Mouse (Mus musculus): ENCODE measurements around the gene Myo5a. TPM values are rescaled to one million over a fixed set of nuclear protein-coding genes. Genes with fewer than 3 reads are reported as not detected.

The Myo5a gene
- polyA plus RNA-seq, 1 experiment from 2014 or later = 24.5 TPM

- WGBS = 92% methylated on average over 6 of the region's 6 CpGs
- Histone ChIP-seq H3K4me3 (no peak overlapping the region), H3K9me3 (no peaks in the 10 kb centered on the region), H3K36me3 (replicated peaks) (peaks cover 60% of the 10 kb centered on the region), H3K4me1 (no peaks in the 10 kb centered on the region), H3K27ac (no peak overlapping the region), H3K27me3 (ENCODE audit: poor library complexity, severe bottlenecking) (no peaks in the 10 kb centered on the region)
- no peak for DNase-seq (ENCODE audit: extremely low spot score, low spot score)
Observed at GRCm38 (mm10) chr9:75160525-75160924, 89.7 kb downstream of the Myo5a start.

GRCm38 (mm10) chr9:75163650-75164049 lies 92.8 kb downstream of the Myo5a start:
- Histone ChIP-seq H3K4me1 (no peaks in the 10 kb centered on the region), H3K4me3 (no peak overlapping the region), H3K27ac (no peak overlapping the region), H3K36me3 (replicated peaks) (peaks cover 76% of the 10 kb centered on the region), H3K27me3 (ENCODE audit: poor library complexity, severe bottlenecking) (no peaks in the 10 kb centered on the region), H3K9me3 (no peaks in the 10 kb centered on the region)
- DNase-seq (ENCODE audit: extremely low spot score, low spot score) = no peak

DNA sequence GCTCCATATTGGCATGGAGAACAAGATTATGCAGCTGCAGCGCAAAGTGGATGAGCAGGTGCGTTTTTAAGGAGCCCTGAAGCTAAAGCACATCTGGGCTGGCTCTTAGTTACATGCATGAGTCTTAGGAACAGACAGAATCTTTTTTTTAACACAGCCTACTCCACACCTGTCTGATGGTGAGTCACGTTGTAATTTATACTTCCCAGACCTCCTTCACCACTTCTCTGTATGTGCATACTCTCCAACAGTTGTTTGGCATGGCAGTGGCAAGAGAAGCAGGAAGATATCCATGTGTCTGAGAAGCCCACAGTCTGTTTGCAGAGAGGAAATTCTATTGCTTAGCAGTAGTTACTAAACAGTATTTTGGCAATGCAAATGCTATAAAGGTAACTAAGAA lies 100.9 kb downstream of the Myo5a start:
- Histone ChIP-seq H3K4me3 (no peak overlapping the region), H3K27ac (no peak overlapping the region), H3K9me3 (no peaks in the 10 kb centered on the region), H3K36me3 (replicated peaks) (peaks cover 94% of the 10 kb centered on the region), H3K4me1 (no peaks in the 10 kb centered on the region), H3K27me3 (ENCODE audit: poor library complexity, severe bottlenecking) (no peaks in the 10 kb centered on the region)
- 90% methylated on average over 3 of the region's 3 CpGs for WGBS
- DNase-seq (ENCODE audit: extremely low spot score, low spot score) = no peak

DNA sequence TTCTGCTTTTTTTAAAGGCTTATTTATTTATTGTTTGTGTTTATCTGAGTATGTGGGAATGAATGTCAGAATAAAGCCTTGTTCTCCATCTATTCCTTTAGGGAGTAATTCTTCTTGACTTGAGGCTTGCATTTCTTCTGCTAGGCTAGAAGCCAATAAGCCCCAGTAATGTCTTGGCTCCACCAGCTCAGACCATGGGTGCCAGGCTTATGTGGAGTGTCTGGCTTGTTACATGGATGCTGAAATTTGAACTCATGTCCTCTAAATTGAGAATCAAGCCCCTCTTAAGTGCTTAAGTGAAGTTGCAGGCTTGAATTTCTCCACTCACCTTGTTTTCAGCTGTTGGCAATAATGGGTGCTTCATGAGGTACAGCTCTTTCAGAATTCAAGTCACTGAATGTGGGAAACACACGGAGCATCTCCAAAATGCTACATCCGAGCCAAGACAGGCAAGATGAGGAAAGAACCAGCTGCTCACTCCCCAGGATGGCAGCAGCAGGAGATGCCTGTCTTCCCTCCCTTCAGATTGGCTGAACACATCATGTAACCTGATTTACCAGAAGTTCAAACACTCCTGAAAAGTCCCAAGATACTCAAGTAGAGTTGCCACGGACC lies 116.9 kb downstream of the Myo5a start:
- Histone ChIP-seq H3K27ac (no peak overlapping the region), H3K9me3 (no peaks in the 10 kb centered on the region), H3K27me3 (ENCODE audit: poor library complexity, severe bottlenecking) (no peaks in the 10 kb centered on the region), H3K36me3 (replicated peaks) (peaks cover 87% of the 10 kb centered on the region), H3K4me3 (no peak overlapping the region), H3K4me1 (no peaks in the 10 kb centered on the region)
- no peak for DNase-seq (ENCODE audit: extremely low spot score, low spot score)
- WGBS = 87% methylated on average over 3 of the region's 3 CpGs

- Histone ChIP-seq H3K4me1 (no peaks in the 10 kb centered on the region), H3K36me3 (replicated peaks) (peaks cover 77% of the 10 kb centered on the region), H3K4me3 (no peak overlapping the region), H3K27me3 (ENCODE audit: poor library complexity, severe bottlenecking) (no peaks in the 10 kb centered on the region), H3K9me3 (no peaks in the 10 kb centered on the region), H3K27ac (no peak overlapping the region)
- 66% methylated on average over 4 of the region's 4 CpGs for WGBS
- DNase-seq (ENCODE audit: extremely low spot score, low spot score) = no peak
Observed at GRCm38 (mm10) chr9:75193858-75194257, 123.0 kb downstream of the Myo5a start.

DNA sequence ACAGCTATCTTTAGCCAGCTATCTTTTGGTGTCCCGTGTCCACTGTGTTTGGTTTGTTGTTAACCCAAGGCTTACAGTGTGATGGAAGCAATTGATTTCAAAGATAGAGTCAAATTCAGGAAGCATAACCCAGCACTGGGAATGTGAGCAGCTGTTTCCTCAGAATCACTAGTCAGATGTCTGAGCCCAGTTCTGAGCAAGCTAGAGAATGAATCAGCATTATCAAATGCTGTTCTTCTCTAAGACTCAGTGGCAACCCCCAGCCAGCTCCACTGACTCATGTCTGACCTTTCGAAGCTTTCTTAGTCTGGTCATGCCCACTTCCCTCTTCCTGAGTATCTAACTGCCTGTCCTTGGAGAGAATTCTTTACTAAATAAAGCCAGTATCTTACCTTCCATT lies 125.5 kb downstream of the Myo5a start:
- WGBS = 85% methylated on average over 2 of the region's 2 CpGs
- Histone ChIP-seq H3K36me3 (replicated peaks) (peaks cover 76% of the 10 kb centered on the region), H3K4me3 (no peak overlapping the region), H3K27me3 (ENCODE audit: poor library complexity, severe bottlenecking) (no peaks in the 10 kb centered on the region), H3K27ac (no peak overlapping the region), H3K4me1 (no peaks in the 10 kb centered on the region), H3K9me3 (no peaks in the 10 kb centered on the region)
- DNase-seq (ENCODE audit: extremely low spot score, low spot score) = no peak

- Histone ChIP-seq H3K4me3 (no peak overlapping the region), H3K27me3 (ENCODE audit: poor library complexity, severe bottlenecking) (no peaks in the 10 kb centered on the region), H3K36me3 (replicated peaks) (peaks cover 82% of the 10 kb centered on the region), H3K27ac (peak overlapping the region; percentile 26; the same call in 1 of the 2 replicates), H3K9me3 (no peaks in the 10 kb centered on the region), H3K4me1 (no peaks in the 10 kb centered on the region)
- DNase-seq (ENCODE audit: extremely low spot score, low spot score) = no peak
- WGBS = 54% methylated on average over 6 of the region's 6 CpGs
Observed at GRCm38 (mm10) chr9:75197297-75197696, 126.5 kb downstream of the Myo5a start.

DNA sequence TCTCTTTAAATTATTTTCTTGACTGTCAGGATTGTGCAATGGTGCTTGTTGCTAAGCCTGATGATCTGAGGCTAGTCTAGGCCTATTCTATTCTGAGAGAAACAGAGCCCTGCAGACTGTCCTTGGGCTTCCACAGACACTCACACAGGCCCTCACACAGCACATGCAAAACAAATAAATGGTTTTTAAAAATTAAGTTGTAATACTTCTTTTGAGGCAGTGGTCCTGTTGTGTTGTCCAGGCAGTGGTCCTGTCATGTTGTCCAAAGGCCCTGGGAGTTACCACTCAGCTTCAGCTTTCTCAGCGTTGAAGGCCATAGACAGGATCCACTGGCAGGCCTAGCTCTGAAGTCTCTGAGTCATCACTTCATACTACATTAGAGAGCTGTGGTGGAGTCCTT lies 130.7 kb downstream of the Myo5a start:
- Histone ChIP-seq H3K36me3 (replicated peaks) (peaks cover 92% of the 10 kb centered on the region), H3K9me3 (no peaks in the 10 kb centered on the region), H3K27me3 (ENCODE audit: poor library complexity, severe bottlenecking) (no peaks in the 10 kb centered on the region), H3K27ac (no peak overlapping the region), H3K4me1 (no peaks in the 10 kb centered on the region), H3K4me3 (no peak overlapping the region)
- DNase-seq (ENCODE audit: extremely low spot score, low spot score) = no peak
- WGBS = 92% methylated on average over 1 of the region's 1 CpGs

- H3K36me3 ChIP-seq (replicated peaks) = peaks cover 88% of the 10 kb centered on the region
- no peak for DNase-seq (ENCODE audit: extremely low spot score, low spot score)
- H3K27ac ChIP-seq = no peak overlapping the region
- no peaks in the 10 kb centered on the region for H3K4me1 ChIP-seq
- H3K27me3 ChIP-seq (ENCODE audit: poor library complexity, severe bottlenecking) = no peaks in the 10 kb centered on the region
- no peak overlapping the region for H3K4me3 ChIP-seq
- no peaks in the 10 kb centered on the region for H3K9me3 ChIP-seq
- WGBS = 94% methylated on average over 2 of the region's 2 CpGs
Observed at GRCm38 (mm10) chr9:75202036-75202435, 131.2 kb downstream of the Myo5a start.

- no peak for DNase-seq (ENCODE audit: extremely low spot score, low spot score)
- WGBS = 89% methylated on average over 1 of the region's 1 CpGs
- Histone ChIP-seq H3K27me3 (ENCODE audit: poor library complexity, severe bottlenecking) (no peaks in the 10 kb centered on the region), H3K9me3 (no peaks in the 10 kb centered on the region), H3K27ac (no peak overlapping the region), H3K36me3 (replicated peaks) (peaks cover 68% of the 10 kb centered on the region), H3K4me3 (no peak overlapping the region), H3K4me1 (no peaks in the 10 kb centered on the region)
Observed at GRCm38 (mm10) chr9:75209246-75209645, 138.4 kb downstream of the Myo5a start.

DNA sequence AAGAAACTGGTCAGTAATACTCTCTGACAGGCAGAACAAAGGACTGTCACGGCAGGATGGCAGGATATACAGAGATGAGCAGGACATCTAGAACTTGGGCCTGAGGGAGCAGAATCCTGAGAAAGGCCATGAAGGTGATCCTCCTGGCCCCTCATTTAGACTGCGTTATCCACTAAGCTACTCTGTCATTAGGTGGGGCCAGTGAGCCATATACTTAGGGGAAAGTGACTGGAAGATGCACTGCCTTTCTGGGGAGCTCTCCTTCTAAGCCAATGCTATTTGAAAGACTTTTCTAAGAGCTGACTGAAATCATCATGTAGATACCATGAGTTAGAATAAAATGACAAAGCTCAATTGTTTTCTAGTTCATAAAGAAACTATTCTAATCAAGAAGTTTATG lies 139.5 kb downstream of the Myo5a start:
- H3K4me1 ChIP-seq = no peaks in the 10 kb centered on the region
- no peak for DNase-seq (ENCODE audit: extremely low spot score, low spot score)
- H3K27ac ChIP-seq = no peak overlapping the region
- H3K9me3 ChIP-seq = no peaks in the 10 kb centered on the region
- WGBS = 63% methylated on average over 2 of the region's 2 CpGs
- no peak overlapping the region for H3K4me3 ChIP-seq
- no peaks in the 10 kb centered on the region for H3K27me3 ChIP-seq (ENCODE audit: poor library complexity, severe bottlenecking)
- H3K36me3 ChIP-seq (replicated peaks) = peaks cover 68% of the 10 kb centered on the region

DNA sequence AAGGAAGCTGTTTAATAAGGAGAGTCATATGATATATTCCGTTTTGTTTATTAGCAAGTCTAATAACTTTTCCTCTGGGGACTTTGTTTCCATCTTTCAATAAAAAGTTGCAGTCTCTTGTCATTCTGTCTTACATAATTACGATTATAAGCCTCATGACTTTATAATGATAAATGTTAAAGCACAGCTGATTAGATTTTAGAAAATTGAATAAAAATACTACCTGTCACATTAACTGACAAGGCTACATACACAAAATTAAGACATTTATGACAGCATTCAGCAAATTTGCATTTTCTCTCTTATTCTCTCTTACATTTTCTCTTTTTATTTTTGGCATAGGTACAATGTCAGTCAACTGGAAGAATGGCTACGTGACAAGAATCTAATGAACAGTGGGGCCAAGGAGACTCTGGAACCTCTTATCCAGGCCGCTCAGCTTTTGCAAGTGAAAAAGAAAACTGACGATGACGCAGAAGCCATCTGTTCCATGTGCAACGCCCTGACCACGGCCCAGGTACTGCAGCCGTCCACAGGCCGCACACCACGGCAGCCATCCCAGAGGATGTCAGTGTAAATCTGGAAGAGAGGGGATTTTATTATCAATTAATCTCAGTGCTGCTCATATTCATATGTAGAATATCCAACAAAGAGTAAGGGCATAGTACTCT lies 144.1 kb downstream of the Myo5a start:
- DNase-seq (ENCODE audit: extremely low spot score, low spot score) = no peak
- WGBS = 96% methylated on average over 11 of the region's 11 CpGs
- H3K27me3 ChIP-seq (ENCODE audit: poor library complexity, severe bottlenecking) = no peaks in the 10 kb centered on the region
- no peak overlapping the region for H3K4me3 ChIP-seq
- H3K4me1 ChIP-seq = no peaks in the 10 kb centered on the region
- no peak overlapping the region for H3K27ac ChIP-seq
- no peaks in the 10 kb centered on the region for H3K9me3 ChIP-seq
- peaks cover 89% of the 10 kb centered on the region for H3K36me3 ChIP-seq (replicated peaks)

DNA sequence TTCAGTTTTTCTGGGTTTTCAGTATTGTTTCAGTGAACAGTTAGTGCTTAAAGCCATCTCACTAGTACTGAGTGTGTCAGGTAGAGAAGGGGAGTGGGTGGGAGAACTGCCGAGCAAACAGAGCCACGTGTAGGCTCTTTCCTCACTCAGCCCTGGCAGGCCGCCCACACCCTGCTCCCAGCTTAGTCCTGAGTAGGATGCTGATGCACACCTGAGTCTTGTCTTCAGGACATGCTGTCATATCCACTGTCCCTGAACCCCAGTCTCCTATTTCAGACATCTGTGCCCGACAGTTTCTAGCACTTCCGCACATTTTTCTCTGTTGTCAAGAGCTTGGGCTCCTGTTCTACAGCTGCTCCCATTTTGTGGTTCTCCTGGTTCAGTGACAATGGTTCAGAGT lies 149.1 kb downstream of the Myo5a start:
- DNase-seq (ENCODE audit: extremely low spot score, low spot score) = no peak
- peaks cover 59% of the 10 kb centered on the region for H3K36me3 ChIP-seq (replicated peaks)
- no peak overlapping the region for H3K4me3 ChIP-seq

More for the DNA sequence above, 149.1 kb downstream of the Myo5a start:
- 87% methylated on average over 5 of the region's 5 CpGs for WGBS
- no peaks in the 10 kb centered on the region for H3K9me3 ChIP-seq
- no peak overlapping the region for H3K27ac ChIP-seq
- peaks cover 11% of the 10 kb centered on the region for H3K4me1 ChIP-seq
- no peaks in the 10 kb centered on the region for H3K27me3 ChIP-seq (ENCODE audit: poor library complexity, severe bottlenecking)

Data from forebrain, embryonic 10.5 days (tissue).